Mouse (Mus musculus) cerebellum, postnatal 10 days (tissue): ENCODE results near the gene Slc26a11.
A peak's percentile ranks its signal among the peaks of the same experiment; 100 is the strongest.

Experiments used
- DNase-seq, 2 experiments: peaks; one replicate each; pipeline ENCODE4 v3.0.0; 2021; ENCODE audit warnings: mixed read lengths in 2 of 2

Gene Slc26a11

DNA sequence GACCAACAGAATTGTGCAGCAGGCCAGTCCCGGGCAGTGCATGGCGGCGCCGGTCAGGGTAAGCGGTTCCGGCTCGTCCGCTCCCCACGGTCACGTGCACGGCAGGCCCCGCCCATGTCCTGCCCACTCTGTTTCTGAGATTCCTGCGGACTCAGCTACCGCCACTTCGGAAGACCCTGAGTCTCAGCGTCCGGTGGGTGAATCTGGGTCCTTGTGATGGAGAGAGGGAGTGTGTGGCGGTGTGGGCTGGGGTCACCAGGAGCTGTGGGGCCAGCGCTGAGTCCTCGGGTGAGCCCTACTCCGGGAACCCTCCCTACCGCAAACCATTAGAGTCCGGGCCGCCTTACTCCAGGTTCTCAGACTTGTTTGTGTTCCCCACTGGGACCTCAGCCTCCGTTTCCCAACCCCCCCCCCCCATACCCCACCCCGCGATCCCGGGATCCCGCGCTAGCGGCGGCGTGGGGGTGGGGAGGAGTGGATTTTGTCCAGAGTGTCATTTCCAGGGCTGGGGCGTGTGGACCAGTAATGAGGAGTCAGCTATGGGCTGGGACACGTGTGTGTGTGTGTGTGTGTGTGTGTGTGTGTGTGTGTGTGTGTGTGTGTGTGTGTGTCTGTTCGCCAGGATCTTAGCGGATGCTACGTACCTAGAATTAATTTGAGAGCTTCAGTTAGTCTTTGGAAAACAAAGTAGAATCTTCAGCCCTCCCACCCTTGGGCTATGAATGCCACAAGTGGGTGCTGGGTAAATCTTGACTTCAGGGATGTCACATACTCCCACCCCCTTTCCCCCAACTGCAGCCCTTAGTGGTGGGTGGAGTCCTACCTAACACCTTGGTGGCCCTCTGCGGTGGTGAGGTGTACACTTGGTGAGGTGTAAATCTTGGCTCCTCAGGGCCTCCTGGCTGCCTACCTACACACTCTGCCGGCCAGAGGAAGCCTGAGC, at the start of gene Slc26a11, which contains the start of gene Sgsh:
TSS of gene Slc26a11 (plus strand) at position 115 of the 943 bp plus-strand sequence.
TSS of gene Sgsh (minus strand) at position 94 of the 943 bp plus-strand sequence.
- peak; percentile 88 to 89 for DNase-seq

DNA sequence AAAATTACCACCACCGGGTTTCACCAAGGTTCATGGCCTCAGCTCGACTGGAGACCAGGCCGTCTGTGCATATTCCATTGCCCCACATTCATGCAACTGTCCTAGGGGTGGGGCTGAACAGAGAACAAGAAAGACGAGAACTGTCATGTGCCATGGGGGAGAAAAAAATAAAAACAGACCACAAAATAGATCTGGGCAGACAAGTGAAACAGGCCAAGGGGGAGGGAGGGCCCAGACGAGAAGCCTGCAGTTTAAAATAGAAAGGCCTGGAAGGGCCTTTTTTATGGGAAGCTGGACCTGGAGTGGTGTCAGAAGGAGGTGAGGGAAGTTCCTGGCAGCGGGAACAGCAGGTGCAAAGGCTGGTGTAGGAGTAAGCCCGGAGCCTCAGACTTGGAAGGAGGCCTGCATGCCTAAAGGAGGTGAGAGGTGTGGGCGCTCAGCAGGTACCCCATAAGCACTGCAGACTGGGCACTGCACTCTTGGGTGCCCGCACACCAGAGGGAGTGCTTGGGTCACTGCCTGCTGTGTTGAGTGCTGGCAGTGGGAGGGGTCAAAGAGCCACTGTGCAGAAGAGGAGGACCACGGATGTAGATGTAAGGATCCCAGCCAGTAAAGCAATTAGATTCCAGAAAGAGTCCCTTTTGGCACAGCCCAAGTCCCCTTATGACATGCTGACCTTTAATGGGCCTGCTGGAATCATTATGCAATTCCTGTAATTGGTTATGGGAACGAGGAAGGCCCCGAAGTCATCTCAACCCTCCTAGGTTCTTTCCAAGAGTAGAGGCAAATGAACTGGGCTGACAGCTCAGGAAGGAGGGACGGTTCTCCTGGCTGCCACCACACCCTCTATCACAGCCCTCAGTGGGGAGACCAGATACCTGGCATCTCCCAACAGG, 48.3 kb upstream of the Slc26a11 start:
- no peak for DNase-seq

DNA sequence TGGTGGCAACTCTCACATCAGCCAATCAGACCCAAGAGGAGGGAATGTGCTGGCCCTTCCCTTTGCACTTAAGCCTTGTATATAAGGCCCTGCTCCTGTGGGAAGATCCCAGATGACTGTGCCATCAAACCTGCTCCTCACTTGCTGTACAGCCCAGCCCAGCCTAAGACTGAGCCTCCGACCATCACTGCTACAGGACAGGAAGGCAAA, 47.8 kb upstream of the Slc26a11 start, which contains the start of gene Card14:
TSS of gene Card14 (plus strand) at position 111 of the 210 bp plus-strand sequence.
- DNase-seq: no peak

DNA sequence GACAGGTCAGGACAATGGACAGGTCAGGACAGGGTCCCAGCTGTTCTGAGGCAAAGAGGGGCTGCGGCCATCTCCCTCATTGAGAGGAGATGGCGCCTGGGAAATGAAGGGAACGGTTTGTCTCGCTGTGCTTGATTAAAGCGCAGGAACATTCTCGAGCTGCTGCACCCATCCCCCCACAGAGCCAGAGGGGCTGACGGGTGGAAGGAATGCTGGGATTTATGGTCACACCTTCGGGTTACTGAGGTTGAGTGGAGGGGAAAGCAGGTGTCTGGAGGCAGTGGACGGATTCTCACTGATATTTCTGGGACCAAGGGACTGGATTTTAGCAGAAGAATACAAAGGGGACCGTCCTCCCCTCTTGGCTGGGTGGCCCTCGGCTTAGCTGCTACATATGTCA, 47.4 kb upstream of the Slc26a11 start:
- no peak for DNase-seq

DNA sequence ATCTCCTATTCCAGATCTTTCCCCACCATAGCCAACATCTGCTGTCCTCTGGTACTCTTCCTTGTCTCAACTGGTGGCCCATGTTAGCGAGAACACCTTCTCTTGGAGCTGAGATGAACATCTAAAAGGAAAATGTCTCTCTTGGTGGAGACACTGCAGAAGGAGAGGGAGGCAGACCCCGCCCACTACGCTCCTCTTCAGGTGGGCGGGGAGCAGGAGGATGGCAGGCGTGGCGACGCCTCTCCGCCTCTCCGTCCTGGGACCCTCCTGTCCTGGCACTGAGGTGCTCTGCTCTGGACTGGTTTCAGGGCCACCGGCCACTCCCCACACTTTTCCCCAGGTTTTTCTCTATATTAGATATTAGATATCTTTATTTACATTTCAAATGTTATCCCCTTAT, 44.7 kb upstream of the Slc26a11 start:
- no peak for DNase-seq

DNA sequence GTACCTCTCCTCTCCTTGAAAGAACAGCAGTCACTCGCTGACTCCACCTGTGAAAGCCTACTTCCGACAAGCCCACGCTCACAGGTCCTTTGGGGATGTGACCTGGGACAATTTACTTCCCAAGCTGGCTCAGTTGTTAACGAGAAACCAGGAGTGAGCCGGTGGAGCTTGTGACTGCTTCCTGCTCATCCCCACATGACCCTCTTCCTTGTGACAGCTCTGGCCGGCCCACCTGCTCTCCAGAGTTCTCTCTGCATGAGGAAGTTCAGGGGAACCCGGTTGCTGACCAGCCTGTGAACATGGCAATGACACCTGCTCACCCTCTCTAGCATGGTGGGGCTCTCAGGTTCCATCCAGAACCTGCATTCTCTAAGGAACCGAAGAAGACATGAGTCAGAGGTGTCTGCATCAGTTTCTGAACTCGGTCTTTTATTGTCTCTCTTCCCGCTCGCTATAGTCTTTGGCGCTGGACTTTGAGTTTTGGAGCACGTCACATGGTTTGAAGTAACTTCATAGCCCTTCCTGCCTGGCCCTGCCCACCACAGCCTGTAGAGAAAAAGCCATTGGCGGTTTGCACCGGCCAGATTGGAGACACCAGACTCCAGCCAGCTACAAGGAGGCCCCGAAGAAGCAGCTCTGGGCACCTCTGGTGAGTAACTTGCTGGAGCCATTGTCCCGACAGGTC, 41.0 kb upstream of the Slc26a11 start:
- no peak for DNase-seq

DNA sequence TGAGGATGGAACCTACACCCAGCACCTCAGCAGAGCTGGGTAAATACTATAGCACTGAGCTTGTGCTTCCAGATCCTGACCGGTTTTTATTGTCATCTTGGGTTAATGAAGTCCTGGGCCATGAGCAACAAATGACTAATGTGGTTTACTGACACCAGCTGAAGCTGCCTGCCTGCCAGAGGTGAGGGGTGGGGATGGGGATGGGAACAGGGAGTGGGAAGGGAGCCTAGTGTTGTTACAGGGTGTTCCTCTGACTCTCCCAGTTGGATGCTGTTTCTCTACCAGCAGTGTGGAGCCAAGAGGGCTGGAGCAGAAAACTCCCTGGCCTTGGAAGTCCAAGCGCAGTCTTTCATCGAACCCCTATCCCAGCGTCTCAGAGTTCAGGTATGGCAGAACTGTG, 38.6 kb upstream of the Slc26a11 start:
- DNase-seq: no peak

DNA sequence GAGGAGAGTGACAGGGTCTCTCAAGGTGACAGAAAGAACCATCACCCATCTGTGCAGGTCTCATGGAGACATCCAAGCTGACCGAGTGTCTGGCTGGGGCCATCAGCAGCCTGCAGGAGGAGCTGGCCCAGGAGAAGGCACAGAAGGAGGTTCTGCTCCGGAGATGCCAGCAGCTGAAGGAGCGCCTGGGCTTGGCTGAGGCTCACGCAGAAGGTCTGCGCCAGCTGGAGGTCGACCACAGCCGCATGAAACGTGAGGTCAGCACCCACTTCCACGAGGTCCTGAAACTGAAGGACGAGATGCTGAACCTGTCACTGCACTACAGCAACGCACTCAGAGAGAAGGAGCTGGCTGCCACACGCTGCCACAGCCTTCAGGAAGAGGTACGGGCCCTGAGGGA, 32.8 kb upstream of the Slc26a11 start:
- DNase-seq: peak; percentile 56 to 63

DNA sequence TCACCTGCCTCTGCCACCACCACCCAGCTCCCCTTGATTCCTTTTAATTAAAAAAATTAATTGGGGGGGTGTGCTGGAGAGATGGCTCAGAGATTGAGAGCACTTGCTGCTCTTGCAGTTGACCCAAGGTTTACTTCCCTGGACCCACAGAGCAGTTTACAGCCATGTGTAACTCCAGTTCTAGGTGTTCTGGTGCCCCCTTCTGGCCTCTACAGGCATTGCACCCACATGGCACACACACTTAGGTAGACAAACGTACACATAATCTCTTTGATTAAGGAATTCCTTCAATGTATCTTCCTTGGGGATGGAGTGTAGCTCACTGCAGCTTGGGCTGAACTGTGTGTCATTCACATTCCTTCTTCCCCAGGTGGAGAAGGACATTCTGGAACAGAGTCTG, 30.3 kb upstream of the Slc26a11 start:
- no peak for DNase-seq

DNA sequence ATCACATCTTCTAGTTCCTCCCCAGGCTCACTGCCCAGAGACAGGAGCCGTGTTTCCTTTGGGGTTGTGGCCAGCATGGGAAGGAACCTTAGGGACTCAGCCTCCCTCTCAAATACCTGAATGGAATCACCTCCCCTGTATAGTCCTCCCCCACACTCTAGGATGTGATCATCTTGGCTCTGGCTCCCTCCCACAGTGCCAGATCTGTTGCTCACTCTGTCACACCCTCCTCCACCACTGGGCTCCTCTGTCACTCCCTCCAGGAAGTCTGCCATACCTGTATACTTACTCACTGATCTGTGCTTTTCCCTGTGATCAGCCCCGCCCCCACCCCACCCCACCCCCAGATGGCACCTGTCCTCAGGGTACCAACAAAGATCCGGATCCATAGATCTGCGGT, 24.8 kb upstream of the Slc26a11 start:
- DNase-seq: no peak

DNA sequence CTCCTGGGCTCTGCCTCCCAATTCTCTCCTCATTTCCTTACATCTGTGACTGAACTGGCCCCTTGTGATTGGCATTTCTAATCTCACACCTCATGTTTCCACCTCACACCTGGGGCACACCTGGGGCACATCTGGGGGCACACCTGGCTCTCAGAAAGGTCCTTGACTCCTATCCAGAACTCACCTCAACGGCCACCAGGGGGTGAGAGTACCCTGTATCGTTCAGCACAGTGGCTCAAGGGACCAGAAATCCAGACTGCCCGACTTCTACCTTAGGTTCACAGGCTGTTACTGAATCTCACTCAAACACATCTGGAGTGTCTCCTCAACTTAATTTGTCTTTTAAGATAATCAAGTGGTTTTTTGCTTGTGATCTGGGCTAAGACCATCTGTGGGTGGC, 23.4 kb upstream of the Slc26a11 start:
- no peak for DNase-seq

DNA sequence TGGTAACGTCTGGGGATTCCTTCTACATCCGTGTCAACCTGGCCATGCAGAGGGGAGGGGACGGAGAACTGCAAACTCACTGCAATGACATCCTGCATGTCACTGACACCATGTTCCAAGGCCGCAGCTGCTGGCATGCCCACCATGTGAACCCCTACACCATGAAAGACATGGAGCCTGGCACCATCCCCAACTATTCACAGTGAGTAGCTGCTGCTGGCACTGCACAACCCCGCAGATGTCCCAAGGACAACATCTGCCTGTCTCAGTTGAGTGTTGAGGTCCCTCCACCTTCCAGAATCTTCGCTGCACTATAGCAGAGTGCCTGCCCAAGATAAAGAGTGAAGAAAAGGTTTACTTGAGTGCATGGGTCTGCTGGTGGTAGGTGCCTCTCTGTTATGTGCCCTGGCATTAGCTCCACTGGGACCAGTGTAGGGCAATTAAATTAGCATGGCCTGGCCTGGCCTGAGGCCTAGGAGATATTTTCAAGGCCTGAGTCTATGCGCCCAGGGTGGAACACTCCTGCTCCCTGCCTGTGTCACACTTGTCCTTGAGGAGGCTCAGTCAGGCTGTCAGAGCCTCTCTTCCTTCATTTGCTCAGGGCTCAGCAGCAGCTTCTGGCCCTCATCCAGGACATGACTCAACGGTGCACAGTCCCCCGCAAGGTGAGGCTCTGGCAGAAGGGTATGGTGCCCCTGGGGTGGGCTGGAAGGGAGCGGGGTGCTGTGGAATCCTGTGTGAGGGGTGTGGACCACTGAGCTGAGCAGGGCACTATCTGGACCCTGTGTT, 16.9 kb upstream of the Slc26a11 start:
- peak in 1 of 2 experiments; percentile 36 for DNase-seq

DNA sequence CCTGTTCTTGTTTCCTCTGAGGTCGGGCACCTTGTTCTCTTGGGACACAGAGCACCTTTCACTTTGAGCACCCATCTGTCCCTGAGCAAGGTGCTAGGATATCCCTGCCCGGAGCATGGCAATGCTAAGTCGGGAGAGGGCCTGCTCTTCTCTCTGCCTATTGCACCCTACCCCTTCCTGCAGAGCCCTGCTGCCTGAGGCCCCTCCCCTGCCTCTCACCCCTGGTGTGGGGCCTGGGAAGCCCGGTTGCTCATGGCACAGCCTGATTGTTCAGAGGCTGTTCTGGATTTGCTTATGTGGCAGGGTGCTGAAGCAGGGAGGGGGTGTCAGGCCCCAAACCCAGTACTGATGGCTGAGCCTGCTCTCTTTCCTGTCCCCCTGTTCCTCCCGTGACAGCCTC, 16.2 kb upstream of the Slc26a11 start:
- DNase-seq: no peak

DNA sequence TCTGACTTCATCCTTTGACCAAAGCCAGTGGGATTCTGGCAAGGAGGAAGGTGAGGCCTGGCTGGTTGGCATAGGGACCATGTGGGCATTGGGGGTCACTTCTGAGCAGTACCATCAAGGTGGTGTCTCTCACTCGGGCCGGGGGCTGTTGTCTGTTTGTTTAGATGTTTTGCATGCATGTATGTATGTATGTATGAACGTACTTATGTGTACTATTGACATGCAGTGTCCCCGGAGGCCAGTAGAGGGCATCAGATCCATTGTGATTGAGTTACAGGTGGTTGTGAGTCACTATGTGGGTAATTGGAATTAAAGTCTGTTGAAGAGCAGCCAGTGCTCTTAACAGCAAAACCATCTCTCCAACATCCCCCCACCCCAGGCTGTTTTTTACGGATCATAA, 15.7 kb upstream of the Slc26a11 start:
- DNase-seq: peak; percentile 86 to 89

DNA sequence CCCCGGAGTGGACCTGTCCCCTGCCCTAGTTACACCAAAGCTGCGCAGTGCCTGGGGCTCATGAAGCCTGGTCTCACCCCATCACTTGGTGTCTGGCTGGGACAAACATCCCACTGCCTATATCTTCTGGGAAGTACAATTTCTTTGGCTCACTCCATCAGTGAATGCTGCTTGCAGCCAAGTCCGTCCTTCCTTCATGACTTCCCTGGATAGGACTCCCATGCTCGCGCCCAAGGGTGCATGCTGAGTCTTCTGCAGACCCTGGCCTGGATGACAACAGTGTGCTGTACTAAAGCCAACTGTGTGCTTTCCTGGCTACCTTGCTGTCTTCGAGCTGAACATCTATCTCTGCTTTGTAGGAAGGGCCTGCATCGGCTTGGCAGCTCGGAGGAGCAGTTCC, 11.2 kb upstream of the Slc26a11 start:
- no peak for DNase-seq

DNA sequence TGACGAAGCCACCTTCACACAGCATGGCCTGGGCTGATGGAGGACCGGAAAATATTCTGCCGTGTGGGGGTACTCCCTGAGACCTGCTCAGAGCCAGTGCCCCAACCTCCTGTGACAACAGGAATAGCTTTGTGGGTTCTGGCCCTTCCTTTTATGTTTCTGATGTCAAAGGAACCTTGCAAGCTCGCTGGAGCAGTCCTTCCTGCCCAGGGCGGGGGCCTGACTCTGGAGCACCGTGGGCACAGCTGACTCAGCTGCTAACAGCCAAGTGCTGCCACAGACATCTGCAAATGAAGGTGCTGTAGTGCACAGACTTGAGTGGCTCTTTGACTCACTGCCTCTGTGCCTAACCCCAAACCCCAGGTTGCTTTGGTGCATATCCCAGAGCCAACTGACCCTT, 10.5 kb upstream of the Slc26a11 start:
- DNase-seq: no peak

DNA sequence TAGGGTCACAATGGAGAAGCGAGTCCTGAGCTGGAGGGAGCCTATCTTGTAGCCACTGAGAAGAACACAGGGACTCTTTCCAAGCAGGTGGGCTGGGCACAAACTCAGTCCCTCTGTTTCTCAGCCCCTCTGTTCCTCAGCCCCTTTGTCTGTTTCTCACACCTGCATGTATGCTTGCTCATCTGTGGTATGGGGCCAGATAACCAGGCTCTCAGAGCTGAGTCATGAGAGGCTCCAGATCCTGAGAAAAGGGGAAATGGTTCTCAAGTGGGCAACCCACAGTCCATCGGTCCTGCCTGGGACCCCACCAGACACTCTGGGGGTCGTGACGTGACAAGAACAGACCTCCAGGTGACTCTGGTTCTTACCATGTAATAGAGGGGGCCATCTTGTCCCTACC, 8.2 kb upstream of the Slc26a11 start:
- DNase-seq: no peak

DNA sequence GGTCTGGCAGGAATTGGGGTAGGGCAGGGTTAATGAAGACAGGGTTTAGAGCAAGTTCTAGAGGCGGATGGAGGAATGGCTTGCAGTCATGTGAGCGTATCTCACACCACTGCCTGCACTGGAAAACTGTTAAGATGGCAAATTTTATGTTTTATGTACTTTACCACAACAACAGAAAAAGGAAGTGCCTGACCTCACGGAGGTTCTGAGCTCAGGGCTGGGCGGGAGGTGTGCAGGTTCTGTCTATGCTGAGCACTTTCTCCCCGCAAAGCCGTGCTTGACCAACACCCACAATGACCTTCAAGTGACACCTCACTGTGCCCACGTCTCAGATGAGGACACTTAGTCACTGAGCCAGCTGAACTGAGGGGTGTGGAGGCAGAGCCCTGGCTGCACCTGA, 3.2 kb upstream of the Slc26a11 start:
- DNase-seq: no peak

DNA sequence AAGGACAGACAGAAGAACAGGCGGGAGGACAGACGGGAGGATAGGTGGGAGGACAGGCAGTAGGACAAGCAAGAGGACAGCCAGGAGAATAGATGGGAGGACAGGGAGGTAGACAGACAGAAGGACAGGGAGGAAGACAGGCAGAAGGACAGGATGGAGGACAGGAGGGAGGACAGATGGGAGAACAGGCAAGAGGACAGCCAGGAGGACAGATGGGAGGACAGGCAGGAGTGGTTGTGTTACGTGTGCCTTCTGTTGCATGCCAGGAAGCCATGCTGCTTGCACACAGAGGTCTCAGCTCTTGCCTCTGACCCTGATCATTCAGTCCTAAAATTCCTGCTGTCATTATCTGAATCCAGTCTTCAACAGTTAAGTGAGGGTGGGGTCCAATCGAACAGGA, 1.4 kb upstream of the Slc26a11 start:
- peak in 1 of 2 experiments; percentile 32 for DNase-seq

DNA sequence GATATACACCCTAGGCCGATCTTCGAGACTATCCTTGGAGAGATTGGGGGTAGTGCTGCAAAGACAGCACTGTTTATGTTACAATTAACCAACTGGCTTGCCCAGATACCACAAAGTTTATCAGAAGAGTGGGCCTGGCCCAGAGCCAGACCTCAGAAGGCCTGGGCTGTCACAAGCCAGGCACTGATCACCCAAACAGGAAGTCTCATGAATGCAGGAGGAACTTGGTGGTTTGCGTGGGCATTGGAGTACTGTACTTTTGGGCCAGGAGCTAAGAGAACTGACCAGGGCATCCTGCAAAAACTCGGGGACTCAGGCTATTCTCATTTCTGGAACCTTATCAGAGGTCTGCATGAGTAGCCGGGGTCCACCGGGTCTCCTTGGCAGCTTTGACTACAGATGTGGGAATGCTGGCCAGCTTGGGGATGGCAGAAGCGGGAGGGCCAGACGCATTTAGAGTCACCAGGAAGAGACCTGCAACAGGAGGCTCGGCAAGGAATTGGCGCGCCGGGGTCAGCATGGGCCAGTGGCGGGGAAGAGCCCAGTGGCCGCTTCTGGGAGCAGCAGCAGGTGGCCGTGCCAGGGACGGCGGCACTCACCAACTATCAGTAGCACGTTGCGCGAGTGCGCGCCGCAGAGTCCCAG, 437 bp upstream of the Slc26a11 start:
- DNase-seq: peak in 1 of 2 experiments; percentile 34

DNA sequence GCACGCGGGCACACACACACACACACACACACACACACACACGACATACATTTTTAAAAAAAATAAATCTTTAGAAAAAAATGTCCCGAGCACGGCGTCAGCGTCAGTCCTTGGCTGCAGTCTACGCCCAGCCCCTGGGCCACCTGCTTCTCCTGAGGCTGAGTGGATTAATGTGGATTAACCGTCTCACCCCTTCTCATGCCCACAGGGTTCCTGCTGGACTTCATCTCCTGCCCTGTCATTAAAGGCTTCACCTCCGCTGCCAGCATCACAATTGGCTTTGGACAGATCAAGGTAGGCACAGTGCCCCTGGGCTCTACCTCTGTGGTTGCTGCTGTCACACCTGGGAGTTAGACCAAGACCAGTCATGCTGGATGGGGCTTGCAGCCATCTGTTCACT, 3.7 kb downstream of the Slc26a11 start:
- DNase-seq: no peak
